Mouse (Mus musculus) frontal cortex, postnatal 36 days (tissue): Measurements from ENCODE around the gene Cyth1.

Experiments
- DNase-seq, 2 experiments: peaks; one replicate each; pipeline ENCODE4 v3.0.0; 2022; ENCODE audit warnings: low spot score in 2 of 2

Cyth1 gene

DNA sequence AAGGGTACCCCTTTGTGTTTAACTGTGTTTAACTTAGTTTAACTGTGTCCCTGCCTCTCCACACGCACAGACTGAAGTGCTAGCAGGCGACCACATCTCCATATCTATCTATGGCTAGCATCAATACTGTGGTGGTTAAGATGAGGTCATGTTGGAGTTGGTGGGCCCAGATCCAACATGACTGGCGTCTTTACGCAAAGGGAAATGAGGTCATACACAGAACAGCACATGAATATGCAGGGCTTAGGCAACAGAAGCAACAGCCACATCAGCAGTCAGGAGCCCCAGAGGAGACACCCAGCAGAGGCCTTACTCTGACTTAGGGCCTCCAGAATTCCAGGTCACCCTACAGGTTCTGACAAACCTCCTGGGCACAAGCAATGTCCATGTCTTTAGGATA lies 95.4 kb downstream of the Cyth1 start:
- no peak for DNase-seq

DNA sequence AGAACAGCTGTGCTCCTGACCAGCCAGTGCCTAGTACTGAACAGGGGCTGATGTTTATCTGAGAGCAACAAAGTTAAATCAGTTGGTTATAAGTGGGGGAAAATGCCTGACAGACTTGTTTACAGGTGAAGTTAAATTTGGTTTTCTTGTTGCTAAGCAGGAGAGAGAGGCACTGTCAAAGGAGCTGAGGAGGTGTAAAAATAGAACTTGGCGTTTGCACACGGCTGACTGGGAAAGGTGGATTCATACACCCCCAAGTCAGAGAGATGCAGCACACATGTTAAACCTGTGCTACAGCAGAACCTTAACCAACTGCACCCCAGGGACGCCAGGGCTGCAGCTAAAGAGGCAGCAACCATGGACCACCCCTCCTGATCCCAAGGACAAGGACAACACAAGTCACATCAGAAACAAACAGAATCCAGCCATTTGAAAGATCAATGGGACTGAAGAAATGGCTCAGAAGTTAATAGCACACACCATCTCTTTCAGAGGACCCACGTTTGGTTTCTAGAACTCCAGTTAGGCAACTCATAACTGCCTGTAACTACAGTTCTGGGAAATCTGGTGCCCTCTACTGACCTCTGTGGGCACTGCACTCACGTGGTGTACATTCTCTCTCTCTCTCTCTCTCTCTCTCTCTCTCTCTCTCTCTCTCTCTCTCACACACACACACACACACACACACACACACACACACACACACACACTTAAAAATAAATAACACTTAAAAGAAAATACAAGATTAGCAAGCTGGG lies 96.8 kb downstream of the Cyth1 start:
- no peak for DNase-seq

DNA sequence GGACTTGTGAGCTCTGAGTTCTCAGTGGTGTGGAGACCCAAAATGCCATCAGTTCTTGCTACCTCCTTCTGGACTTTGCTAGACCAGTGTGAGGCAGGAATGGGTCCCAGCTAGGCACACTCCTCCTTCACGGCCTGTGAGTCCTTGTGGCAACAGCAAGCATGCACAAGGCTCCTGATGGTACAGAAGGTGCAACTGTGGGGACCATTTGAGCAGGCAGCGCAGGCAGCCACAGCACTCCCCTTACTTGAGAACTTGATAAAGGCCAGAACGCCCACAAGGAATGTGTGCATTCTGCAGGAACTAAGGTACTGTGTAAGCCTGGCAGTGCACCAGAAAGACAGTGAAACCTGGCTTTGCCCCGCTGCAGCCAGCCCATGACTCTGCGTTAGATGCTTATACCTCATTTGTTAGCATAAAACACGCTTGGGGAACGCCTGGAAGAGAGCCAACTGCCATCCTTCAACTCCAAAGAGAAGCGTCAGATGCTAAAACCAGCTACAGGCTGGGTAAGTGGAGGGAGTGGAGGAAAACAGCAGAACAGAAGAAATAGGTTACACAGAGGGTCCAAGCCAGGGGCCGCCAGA lies 98.2 kb downstream of the Cyth1 start:
- peak; percentile 68 to 80 for DNase-seq

DNA sequence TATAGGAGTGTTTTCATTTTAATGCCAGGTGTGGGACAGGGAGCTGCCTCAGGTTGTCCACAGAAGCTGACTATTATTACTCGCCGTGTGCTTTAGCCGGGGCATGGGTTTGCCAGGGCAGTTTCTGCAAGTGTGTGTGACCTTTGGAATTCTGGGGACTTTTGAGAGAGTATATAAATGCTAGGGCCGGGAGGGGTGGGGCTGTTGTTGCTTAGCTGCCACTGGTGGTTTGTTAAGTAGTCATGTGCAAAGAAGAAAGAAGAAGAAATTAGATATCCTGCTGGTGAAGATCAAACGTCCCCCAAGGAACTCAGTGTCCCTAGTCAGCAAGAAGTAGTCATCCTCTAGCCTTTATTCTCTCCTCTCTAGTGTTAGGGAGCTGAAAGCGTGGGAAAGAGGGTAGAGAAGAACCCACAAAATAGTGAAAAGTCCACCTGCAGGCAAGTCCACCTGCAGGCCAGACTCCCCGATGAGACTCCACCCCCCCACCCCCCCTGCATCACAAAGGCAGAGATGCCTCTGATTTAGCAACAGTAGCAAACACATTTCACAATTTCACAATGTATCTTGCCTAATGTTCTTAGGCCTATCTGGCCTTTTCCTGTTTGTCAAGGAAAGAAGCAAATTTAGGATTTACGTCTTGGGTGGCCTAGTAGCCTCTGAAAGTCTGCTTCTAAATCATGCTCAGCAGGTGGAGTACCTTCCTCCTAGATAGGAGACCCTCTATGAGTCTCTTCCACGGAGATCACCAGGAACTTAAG lies 100.3 kb downstream of the Cyth1 start:
- DNase-seq, result no peak

DNA sequence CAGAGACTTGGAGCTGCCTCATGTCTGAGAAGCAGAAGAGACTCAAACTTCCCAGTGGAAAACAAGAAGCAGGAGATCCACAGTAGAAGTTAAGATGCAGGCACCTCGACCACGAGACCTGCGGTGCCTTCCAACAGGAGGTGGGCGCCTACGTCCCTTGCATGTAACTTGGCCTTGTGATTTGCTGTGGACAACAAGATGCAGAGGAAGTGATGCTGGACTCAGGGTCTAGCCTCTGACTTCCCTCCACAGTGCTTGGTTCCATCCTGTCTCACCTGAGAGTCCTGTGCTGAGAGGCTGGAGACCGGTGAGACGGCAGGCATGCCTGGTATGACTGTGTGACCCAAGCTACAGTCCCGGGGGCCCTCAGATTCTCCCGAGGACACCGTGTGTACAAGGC lies 101.9 kb downstream of the Cyth1 start:
- DNase-seq, result no peak

DNA sequence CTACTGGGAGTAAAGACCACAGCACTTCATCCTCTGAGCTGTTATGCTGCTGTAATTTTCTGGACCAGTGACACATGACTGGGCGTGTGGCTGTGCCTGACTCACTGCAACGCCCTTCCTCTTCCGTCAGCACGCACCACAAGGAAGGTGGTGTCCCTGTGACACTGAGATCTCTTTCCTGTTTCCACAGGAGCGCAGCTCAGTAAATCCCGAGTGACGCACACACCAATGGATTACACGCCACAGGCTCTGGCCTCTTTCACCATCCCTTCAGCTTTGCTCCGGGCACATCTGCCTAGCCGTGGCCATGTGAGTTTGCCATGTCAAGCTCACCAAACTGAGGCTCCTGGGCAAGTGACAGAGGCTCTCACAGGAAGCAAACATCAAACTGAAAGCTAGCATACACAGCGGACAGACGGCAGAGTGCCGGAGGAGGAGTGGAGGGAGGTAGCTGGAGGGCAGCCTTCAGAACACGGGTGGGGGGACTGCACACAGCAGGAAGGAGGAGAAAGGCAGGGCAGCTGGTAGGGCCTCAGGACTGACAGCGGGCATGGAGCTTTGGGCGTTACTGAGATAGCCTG lies 102.5 kb downstream of the Cyth1 start:
- DNase-seq, result no peak

DNA sequence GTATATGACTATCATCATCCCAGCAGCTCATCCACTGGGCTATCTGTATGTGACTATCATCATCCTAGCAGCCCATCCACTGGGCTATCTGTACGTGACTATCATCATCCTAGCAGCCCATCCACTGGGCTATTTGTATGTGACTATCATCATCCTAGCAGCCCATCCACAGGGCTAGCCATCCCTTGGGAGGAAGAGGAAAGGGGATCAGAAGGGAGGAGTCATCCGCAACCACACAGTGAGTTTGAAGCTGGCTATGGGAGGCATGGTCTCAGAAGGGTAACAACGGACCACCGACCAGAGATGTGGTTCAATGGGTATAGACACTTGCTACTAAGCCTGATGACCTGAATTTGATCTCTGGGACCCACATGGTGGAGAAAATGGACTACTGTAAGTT lies 103.3 kb downstream of the Cyth1 start:
- DNase-seq, result no peak

DNA sequence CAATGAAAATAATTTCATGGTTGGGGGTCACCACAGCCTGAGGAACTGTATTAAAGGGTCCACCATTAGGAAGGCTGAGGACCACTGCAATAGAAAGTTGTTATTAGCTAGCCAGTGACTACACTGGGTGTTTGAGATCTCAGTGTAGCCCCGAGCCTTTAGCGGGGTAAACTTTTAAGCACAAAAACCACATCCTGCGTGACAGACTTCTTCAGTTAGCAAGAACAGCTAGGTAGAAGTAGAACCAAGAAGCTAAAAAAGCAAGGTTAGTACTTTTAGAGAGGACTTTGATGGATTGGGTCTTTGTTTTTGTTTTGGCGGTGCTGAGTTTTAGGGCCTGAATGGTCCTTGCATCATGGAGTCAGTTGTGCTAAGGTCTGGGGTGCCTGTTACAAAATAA lies 104.7 kb downstream of the Cyth1 start:
- no peak for DNase-seq

DNA sequence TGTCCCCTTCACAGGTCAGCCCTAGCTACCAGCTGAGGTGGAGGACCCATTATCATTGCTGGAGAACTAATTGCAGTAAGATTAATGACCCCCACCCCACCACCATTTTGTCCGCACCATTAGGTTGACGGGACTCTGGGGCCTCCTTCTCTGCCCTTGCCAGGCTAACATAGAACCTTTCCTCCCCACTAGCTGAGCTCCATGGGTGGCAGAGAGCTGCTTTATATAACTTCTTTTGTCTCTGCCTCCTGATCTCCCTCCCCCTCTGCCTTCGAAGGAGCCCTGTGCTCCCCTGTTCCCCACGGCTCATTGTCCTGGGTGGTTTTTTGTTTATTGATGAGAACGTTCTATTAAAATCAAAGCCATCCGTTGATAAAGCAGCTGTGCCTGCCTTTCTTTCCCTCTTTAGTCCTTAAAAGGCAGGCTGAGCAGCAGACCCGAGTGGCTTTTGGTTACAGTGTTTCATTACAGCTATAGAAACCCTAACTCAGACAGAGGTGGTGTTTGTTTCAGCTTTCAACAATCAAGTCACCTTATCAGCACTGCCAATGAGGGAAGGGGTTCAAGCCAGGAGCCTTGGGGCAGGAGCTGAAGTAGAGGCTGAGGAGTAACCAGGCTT lies 105.7 kb downstream of the Cyth1 start:
- DNase-seq, result no peak

DNA sequence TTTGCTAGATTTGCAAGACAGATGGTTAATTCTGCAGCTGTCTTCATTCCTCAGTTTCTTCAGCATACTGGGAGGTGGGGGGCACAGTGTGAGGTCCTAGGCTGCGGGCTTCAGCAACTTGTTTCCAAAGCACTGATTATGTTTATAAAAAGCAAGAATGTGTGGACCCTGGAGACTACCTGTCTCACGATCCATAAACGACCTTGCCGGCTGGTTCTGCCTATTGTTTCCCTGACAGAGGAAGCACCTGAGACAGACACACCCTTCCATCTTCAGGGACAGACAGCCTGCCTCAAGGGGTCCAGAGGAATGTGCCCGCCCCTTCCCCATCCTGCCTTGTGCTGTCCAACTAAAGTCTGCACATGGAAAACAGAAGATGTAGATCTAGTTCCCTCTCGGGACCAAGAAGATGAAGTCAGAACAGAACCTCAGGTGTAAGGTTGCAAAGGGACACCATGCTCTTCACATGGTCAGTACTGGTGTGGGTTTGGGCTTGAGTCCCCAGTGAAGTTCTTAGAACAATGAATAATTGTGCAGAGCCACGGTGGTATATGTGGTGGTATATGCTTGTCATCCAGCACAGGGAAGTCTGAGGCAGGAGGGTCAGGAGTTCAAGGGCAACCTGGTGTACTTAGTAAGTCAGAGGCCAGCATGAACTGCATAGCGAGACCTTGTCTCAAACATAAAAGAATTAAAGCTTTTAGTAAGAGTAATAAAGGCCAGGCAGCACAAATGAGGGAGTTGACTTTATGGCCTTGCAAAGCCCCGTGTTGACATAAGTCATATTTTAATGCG lies 107.4 kb downstream of the Cyth1 start:
- no peak for DNase-seq

DNA sequence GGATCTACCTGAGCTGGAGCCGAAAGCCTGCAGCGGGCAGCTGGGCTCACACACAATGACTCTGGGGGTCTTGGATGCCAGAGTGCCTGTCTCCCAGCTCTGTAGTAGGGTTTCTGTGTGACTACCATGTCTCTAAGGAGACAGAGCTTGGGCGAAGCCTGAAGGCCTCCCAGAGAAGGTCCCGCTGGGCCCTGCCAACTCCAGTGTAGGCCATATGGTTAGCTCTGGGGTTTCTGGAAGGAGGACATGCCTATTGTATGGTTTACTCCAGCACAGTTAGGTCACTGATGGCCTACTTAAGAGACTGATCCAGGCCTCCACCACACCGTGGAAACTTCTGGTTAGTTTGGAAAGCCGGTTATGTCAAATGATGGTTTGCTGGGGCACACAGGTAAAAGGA lies 110.0 kb downstream of the Cyth1 start:
- no peak for DNase-seq

DNA sequence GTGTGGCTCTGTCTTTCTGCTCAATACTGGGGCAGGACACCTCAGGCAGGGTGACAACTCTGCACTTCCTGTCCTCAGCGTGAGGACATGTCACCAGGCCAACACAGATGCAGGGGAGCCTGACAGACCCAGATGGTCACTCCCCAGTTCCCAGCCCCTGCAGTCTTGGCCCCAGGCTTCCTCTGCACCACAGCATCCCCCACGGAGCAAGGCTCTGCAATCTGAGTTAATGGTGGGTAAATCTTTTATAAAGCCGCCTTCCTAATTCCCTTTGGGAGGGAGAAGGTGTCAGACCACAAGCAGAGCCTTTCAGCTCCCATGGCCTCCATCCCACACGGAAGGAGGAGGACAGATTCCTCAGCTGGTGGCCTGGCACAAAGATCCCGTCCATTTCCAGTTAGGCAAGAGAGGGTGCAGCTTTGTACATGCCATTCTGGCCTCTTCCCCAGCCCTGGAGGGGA lies 112.2 kb downstream of the Cyth1 start:
- no peak for DNase-seq

DNA sequence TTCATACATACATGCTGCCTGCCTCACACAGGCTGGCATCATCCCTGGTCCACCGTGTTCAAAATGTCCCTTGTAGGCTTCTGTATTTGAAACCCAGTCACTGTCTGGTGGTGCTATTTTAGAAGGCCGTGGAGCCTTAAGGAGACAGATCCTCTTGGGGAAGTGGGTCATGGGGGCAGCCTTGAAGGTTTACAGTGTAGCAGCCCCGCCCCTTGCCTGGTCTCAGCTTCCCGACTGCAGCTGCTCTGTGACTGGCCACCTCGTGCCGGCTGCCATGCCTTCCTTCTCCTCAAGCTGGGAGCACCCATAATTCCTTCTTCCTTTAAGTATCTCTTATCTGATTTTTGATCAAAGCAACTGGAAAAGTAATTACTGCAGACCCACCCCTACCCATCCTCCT lies 113.1 kb downstream of the Cyth1 start:
- no peak for DNase-seq

DNA sequence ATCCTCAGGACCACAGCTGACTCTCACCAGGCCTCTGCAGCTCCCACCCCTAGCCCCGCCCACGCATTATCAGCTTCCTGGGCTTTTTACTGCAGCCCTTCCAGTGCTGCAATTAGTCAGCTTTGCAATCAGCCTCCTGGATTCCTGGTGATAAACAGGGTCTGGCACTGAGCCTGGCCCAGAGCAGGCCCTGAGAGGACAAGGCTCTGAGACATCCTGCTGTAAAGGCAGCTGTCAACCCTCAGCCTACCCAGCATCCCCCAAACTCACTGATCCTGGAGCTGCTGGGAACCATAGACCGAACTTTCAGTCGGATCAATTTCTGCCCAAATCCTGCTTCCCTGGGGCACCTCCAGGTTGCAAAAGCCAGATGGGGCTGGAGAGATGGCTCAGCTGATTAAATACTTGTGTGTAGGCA lies 114.6 kb downstream of the Cyth1 start:
- peak in 1 of 2 experiments; percentile 19 for DNase-seq

DNA sequence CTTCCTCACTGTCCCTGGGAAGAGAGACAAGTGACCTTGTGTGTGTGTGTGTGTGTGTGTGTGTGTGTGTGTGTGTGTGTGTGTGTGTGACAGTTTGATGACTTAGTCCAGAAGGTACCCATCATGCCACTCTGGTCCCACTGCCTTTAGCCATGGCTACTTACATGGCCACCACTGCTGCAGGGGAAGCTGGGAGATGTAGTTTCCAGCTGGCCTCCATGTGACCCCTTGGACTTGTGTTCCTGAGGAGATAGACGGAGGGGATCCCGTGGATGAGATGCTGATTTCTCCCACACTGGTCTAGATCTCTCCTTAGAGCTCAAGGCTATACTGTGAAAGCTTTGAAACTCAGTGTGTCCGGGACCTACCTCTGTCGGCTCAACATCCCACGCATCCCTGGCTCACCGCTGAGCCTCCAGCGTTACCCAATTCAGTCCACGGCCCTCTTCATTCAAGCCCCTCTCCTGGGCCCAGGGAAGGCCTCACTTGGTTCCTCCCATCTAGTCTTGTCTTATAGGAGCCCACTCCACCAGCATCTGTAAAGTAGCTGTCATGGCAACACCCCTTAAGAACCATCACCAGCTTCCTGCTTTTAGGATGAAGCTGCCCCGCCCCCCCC lies 115.2 kb downstream of the Cyth1 start:
- no peak for DNase-seq

DNA sequence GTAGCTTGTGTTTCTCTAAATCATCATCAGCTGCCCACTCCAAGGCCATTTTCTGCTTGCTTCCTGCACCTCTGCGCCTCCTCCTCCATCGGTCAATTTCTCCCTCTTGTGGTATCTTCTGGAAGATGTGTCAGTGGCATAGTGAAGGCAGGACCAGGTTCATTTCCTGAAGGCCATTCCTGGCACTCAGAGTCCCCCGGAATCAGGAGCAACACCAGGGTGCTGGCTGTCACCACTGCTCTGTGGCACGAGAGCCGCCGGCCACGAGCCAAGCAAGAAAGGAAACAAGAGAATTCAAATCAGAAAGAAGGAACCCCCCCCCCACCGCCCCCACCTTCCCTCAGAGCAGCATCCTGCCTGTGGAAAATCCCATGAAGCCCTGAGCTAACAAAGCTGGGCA lies 116.3 kb downstream of the Cyth1 start:
- no peak for DNase-seq

DNA sequence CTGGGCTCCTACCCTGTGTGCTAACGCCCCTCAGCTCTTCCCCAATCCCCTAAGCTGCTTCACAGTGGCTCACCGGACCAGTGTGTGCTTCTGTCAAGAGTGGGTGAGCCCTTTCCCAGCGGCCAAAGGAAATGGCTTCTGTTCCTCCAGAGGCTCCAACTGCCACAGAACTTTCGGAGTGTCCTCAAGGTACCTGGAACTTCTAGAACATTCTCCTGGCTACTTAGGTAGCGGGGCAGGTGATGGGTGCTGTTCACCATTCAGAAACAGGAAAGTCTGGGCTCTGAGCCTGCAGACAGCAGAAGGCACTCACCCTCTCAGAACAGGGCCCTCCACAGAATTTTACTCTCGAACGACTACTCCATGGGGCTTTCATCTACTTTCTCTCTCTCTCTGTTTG lies 117.9 kb downstream of the Cyth1 start, which contains the start of gene Dnah17:
TSS of gene Dnah17 (minus strand) at position 101 of the 400 bp plus-strand sequence.
- DNase-seq, result no peak

DNA sequence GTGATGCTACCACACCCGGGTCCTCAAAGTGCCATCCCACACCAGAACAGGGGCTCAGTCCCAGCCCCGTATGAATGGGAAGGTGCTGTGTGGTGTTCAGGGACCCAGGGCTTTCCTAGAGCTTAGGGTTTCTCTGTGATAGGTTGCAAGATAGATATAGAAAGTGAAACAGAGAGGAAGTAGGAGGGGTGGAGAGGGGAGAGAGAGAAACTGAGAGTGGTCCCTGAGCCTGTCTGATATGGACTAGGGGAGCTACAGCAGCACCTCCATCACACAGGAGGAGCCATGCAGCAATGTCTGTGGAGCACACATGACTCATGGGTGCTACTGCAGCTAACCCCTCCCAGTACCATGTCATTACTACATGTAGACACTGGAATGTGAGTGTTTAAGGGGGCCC lies 118.6 kb downstream of the Cyth1 start:
- DNase-seq, result no peak

DNA sequence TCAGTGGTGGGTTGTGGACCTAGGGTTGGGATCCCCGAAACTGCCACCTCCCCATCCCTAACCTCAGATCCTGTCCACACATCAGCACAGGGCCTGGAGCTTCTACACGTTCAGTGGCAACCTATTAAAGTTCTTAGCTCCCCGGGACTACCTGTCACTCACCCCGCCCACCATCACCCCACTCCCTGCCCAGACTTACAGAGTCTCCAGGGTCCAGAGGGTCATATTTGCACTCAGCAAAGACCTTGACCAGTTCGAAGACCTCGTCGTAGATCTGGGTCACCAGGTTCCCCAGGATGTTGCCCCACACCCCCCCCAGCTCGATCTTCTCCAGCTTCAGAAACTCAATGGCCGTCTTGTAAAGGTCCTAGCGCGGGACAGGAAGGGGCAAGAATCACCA lies 126.8 kb downstream of the Cyth1 start:
- no peak for DNase-seq

DNA sequence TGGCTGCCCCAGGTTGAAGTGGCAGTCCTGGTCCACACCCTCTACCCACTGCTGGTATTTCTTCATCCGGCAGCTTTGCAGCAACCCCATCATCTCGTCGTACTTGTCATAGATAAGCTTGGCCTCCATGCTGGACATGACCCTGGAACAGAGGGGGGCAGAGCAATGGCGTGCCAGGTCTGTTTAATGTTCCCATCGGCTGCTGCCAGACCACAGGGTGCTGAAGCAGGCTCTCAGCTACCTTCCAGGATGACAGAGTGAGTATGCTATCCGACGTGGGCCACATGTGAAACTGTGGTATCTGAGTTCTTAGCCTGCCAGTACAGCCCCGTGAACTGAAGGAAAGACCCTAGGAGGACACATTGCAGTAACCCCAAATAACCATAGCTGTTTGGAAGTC lies 129.6 kb downstream of the Cyth1 start:
- DNase-seq, result no peak
